Mouse (Mus musculus) liver, embryonic 14.5 days (tissue): ENCODE results near the gene Arih2.

Source experiments
- CTCF ChIP-seq: IDR thresholded peaks from 2 replicates; pipeline ENCODE4 v1.5.1; 2016; ENCODE audit warnings: antibody characterized with exemption, low read depth, control low read depth
- EP300 ChIP-seq: IDR thresholded peaks from 2 replicates; pipeline ENCODE4 v1.6.1; 2016; ENCODE audit warnings: antibody characterized with exemption, low read depth

- no peak for TF ChIP-seq CTCF
- no peak for TF ChIP-seq EP300
Measured at GRCm38 (mm10) chr9:108572321-108572720, 76.9 kb downstream of the Arih2 start.
